Mouse (Mus musculus) E14TG2a.4 (cell line): ENCODE results near the gene Ampd2.

ENCODE experiments used
- CTCF ChIP-seq: conservative IDR thresholded peaks from 2 replicates; pipeline ENCODE4 v1.5.1; 2014; ENCODE audit warnings: low read length
- NANOG ChIP-seq: IDR thresholded peaks from 2 replicates; pipeline ENCODE4 v1.6.1; 2014; ENCODE audit warnings: borderline replicate concordance, low read length, mixed read lengths
- POU5F1 ChIP-seq: IDR thresholded peaks from 2 replicates; pipeline ENCODE4 v1.6.1; 2014; ENCODE audit warnings: low read length, borderline replicate concordance

GRCm38 (mm10) chr3:108083161-108083560 is 3.3 kb downstream of the Ampd2 start:
- no peak for TF ChIP-seq CTCF
- no peak for TF ChIP-seq POU5F1
- no peak for TF ChIP-seq NANOG
